Mouse (Mus musculus): ENCODE measurements around the gene Olfr826.
"Not testable (repeated sequence)": the region's sequence is repeated elsewhere in the genome, so short reads cannot be mapped to it uniquely, and the experiment has no call there.

The Olfr826 gene

GRCm38 (mm10) chr10:130184086-130184485, at the start of gene Olfr826:
TSS of gene Olfr826 (minus strand) at chr10:130184186.
- DNase-seq, result no peak

- DNase-seq, result no peak
Observed at GRCm38 (mm10) chr10:130232117-130232516, 48.1 kb upstream of the Olfr826 start.

GRCm38 (mm10) chr10:130229584-130229983, 45.6 kb upstream of the Olfr826 start:
- DNase-seq, result no peak

- DNase-seq, result peak; percentile 49
Observed at GRCm38 (mm10) chr10:130228246-130228645, 44.3 kb upstream of the Olfr826 start.

GRCm38 (mm10) chr10:130225034-130225433, 41.0 kb upstream of the Olfr826 start:
- no peak for DNase-seq

- no peak for DNase-seq
Observed at GRCm38 (mm10) chr10:130214303-130214702, 30.3 kb upstream of the Olfr826 start, which contains the start of gene Olfr827. TSS of gene Olfr827 (minus strand) at chr10:130214403.

GRCm38 (mm10) chr10:130166666-130167065, 17.3 kb downstream of the Olfr826 start, which contains the start of gene Olfr825:
TSS of gene Olfr825 (minus strand) at chr10:130166766.
- no peak for DNase-seq

- no peak for DNase-seq
Observed at GRCm38 (mm10) chr10:130165196-130165595, 18.8 kb downstream of the Olfr826 start.

GRCm38 (mm10) chr10:130144121-130144520, 39.9 kb downstream of the Olfr826 start:
- no peak for DNase-seq

GRCm38 (mm10) chr10:130142481-130142880, 41.5 kb downstream of the Olfr826 start:
- DNase-seq, result not testable (repeated sequence)

- DNase-seq, result no peak
Observed at GRCm38 (mm10) chr10:130134811-130135210, 49.2 kb downstream of the Olfr826 start.

- DNase-seq, result not testable (repeated sequence)
Observed at GRCm38 (mm10) chr10:130129900-130130299, 54.1 kb downstream of the Olfr826 start, which contains the start of gene Olfr824. TSS of gene Olfr824 (minus strand) at chr10:130130000.

All from right cerebral cortex, postnatal 14 days (tissue).